Mouse (Mus musculus): ENCODE measurements around the gene Entr1. TPM values are rescaled to one million over a fixed set of nuclear protein-coding genes. Genes with fewer than 3 reads are reported as not detected.
A peak's percentile ranks its signal among the peaks of the same experiment; 100 is the strongest.

Gene Entr1
- polyA plus RNA-seq, 1 experiment from 2014 or later, result 137 TPM

- H3K9me3 ChIP-seq, result no peaks in the 10 kb centered on the region
- peaks cover 100% of the 10 kb centered on the region for H3K36me3 ChIP-seq (replicated peaks)
- H3K27me3 ChIP-seq (replicated peaks; ENCODE audit: low read depth, poor library complexity, severe bottlenecking), result no peaks in the 10 kb centered on the region
- WGBS, result 94% methylated on average over 8 of the region's 8 CpGs
- no peak overlapping the region for H3K27ac ChIP-seq (replicated peaks)
- no peak for DNase-seq (ENCODE audit: low spot score)
- no peak overlapping the region for H3K4me3 ChIP-seq
- no peaks in the 10 kb centered on the region for H3K4me1 ChIP-seq
Measured at GRCm38 (mm10) chr2:26372396-26372795, 16.7 kb downstream of the Entr1 start.

- DNase-seq (ENCODE audit: low spot score), result no peak
- Histone ChIP-seq H3K9me3 (no peaks in the 10 kb centered on the region), H3K27me3 (replicated peaks; ENCODE audit: low read depth, poor library complexity, severe bottlenecking) (no peaks in the 10 kb centered on the region), H3K4me1 (no peaks in the 10 kb centered on the region), H3K36me3 (replicated peaks) (peaks cover 100% of the 10 kb centered on the region), H3K27ac (replicated peaks) (no peak overlapping the region), H3K4me3 (no peak overlapping the region)
- WGBS, result 82% methylated on average over 1 of the region's 1 CpGs
Measured at GRCm38 (mm10) chr2:26368572-26368971, 20.5 kb downstream of the Entr1 start.

GRCm38 (mm10) chr2:26367911-26368310 lies 21.2 kb downstream of the Entr1 start:
- no peaks in the 10 kb centered on the region for H3K4me1 ChIP-seq
- no peaks in the 10 kb centered on the region for H3K27me3 ChIP-seq (replicated peaks; ENCODE audit: low read depth, poor library complexity, severe bottlenecking)
- no peaks in the 10 kb centered on the region for H3K9me3 ChIP-seq
- no peak overlapping the region for H3K27ac ChIP-seq (replicated peaks)
- peaks cover 100% of the 10 kb centered on the region for H3K36me3 ChIP-seq (replicated peaks)
- no peak overlapping the region for H3K4me3 ChIP-seq
- WGBS, result 93% methylated on average over 6 of the region's 6 CpGs
- DNase-seq (ENCODE audit: low spot score), result no peak

GRCm38 (mm10) chr2:26364738-26365465 lies 24.2 kb downstream of the Entr1 start:
- Histone ChIP-seq H3K27ac (replicated peaks) (no peak overlapping the region), H3K36me3 (replicated peaks) (peaks cover 81% of the 10 kb centered on the region)
- 90% methylated on average over 10 of the region's 10 CpGs for WGBS

DNA sequence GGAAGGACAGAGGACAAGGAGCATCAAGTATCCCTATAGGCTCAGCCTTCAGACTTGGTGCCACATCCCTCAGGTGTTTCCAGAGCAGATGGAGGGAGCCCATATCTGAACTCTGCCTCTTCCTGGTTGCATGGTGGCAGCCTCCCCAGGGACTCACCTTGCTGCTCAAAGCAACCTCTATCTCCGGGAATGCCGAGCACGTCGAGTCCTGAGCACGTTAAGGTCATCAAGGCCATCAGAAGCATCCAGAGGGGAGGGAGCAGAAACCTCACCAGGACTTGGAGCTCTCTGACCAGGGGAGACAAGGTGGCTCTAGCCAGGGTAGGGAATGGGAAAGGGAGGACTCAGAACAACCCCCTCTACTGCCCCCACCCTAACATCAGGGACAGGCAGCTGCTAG lies 25.6 kb downstream of the Entr1 start:
- Histone ChIP-seq H3K4me1 (no peaks in the 10 kb centered on the region), H3K9me3 (no peaks in the 10 kb centered on the region), H3K27me3 (replicated peaks; ENCODE audit: low read depth, poor library complexity, severe bottlenecking) (no peaks in the 10 kb centered on the region), H3K4me3 (no peak overlapping the region), H3K27ac (replicated peaks) (no peak overlapping the region), H3K36me3 (replicated peaks) (peaks cover 67% of the 10 kb centered on the region)
- DNase-seq (ENCODE audit: low spot score), result no peak
- 83% methylated on average over 5 of the region's 5 CpGs for WGBS

More at GRCm38 (mm10) chr2:26364738-26365465, 24.2 kb downstream of the Entr1 start:
- Histone ChIP-seq H3K9me3 (no peaks in the 10 kb centered on the region), H3K4me1 (no peaks in the 10 kb centered on the region), H3K4me3 (no peak overlapping the region), H3K27me3 (replicated peaks; ENCODE audit: low read depth, poor library complexity, severe bottlenecking) (no peaks in the 10 kb centered on the region)
- no peak for DNase-seq (ENCODE audit: low spot score)

DNA sequence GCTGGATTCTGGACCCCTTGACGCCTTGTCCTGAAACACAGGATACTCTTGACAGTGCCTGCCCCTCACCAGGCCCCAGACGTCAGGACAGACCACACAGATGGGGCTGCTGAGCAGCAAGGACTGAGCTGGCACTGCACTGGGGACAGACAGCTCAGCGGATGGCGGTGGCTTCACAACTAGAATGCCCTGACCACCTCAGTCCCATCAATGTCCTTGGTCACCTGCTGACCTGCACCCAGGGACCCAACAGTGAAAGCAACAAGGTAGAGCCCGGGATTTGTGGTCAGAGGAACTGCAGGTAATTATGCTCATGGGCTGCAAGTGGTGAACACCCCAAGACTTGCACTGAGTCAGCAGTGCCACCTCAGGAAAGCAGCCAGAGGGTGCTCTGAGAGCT lies 26.1 kb downstream of the Entr1 start:
- peaks cover 62% of the 10 kb centered on the region for H3K36me3 ChIP-seq (replicated peaks)
- no peaks in the 10 kb centered on the region for H3K4me1 ChIP-seq
- 83% methylated on average over 5 of the region's 5 CpGs for WGBS
- no peak for DNase-seq (ENCODE audit: low spot score)
- H3K27ac ChIP-seq (replicated peaks), result no peak overlapping the region
- H3K4me3 ChIP-seq, result no peak overlapping the region
- H3K27me3 ChIP-seq (replicated peaks; ENCODE audit: low read depth, poor library complexity, severe bottlenecking), result no peaks in the 10 kb centered on the region
- H3K9me3 ChIP-seq, result no peaks in the 10 kb centered on the region

DNA sequence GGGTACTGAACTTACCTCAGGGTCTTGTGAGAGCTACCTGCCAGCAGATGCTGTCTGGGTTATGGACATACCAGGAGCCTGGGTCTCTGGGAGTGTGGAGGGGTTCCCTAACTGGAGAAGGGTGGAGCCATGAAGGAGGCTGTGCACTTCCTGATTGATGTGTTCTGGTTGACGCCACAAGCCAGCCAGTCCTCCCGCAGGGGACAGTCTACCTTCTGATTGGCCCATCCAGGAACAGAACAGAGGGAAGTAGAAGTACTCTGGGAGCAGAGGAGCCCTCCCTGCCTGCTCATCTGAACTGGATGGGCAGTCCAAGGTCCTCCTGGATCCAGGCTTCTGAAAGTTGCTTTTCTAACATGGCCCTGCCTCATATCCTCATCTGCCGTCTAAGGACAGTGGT lies 28.3 kb downstream of the Entr1 start, which contains the start of gene Card9:
Gene Card9 (minus strand): TSS at position 147 of the 400 bp plus-strand sequence.
- 56% methylated on average over 3 of the region's 3 CpGs for WGBS
- peaks cover 40% of the 10 kb centered on the region for H3K36me3 ChIP-seq (replicated peaks)
- no peaks in the 10 kb centered on the region for H3K9me3 ChIP-seq
- no peak within 1 kb of the TSS for H3K27ac ChIP-seq (replicated peaks)
- H3K4me1 ChIP-seq, result peaks cover 11% of the 10 kb centered on the region
- no peak within 1 kb of the TSS for H3K4me3 ChIP-seq
- DNase-seq (ENCODE audit: low spot score), result no peak
- H3K27me3 ChIP-seq (replicated peaks; ENCODE audit: low read depth, poor library complexity, severe bottlenecking), result no peaks in the 10 kb centered on the region

- no peak for DNase-seq (ENCODE audit: low spot score)
- H3K4me3 ChIP-seq, result no peak overlapping the region
- H3K4me1 ChIP-seq, result peaks cover 11% of the 10 kb centered on the region
- WGBS, result 89% methylated on average over 6 of the region's 6 CpGs
- no peak overlapping the region for H3K27ac ChIP-seq (replicated peaks)
- H3K36me3 ChIP-seq (replicated peaks), result peaks cover 32% of the 10 kb centered on the region
- H3K9me3 ChIP-seq, result no peaks in the 10 kb centered on the region
- H3K27me3 ChIP-seq (replicated peaks; ENCODE audit: low read depth, poor library complexity, severe bottlenecking), result no peaks in the 10 kb centered on the region
Measured at GRCm38 (mm10) chr2:26359983-26360382, 29.1 kb downstream of the Entr1 start.

GRCm38 (mm10) chr2:26358667-26359320 lies 30.3 kb downstream of the Entr1 start:
- Histone ChIP-seq H3K4me3 (no peak overlapping the region), H3K4me1 (peaks cover 11% of the 10 kb centered on the region), H3K27me3 (replicated peaks; ENCODE audit: low read depth, poor library complexity, severe bottlenecking) (no peaks in the 10 kb centered on the region), H3K9me3 (no peaks in the 10 kb centered on the region), H3K36me3 (replicated peaks) (peaks cover 20% of the 10 kb centered on the region), H3K27ac (replicated peaks) (no peak overlapping the region)
- DNase-seq (ENCODE audit: low spot score), result no peak
- WGBS, result 89% methylated on average over 13 of the region's 13 CpGs

GRCm38 (mm10) chr2:26357484-26357883 lies 31.6 kb downstream of the Entr1 start:
- peak; percentile 17 for DNase-seq (ENCODE audit: low spot score)
- Histone ChIP-seq H3K27ac (replicated peaks) (no peak overlapping the region; the same call in 1 of the 2 replicates), H3K4me3 (no peak overlapping the region), H3K36me3 (replicated peaks) (peaks cover 7% of the 10 kb centered on the region), H3K9me3 (no peaks in the 10 kb centered on the region), H3K4me1 (peaks cover 23% of the 10 kb centered on the region), H3K27me3 (replicated peaks; ENCODE audit: low read depth, poor library complexity, severe bottlenecking) (no peaks in the 10 kb centered on the region; the same call in 1 of the 2 replicates)
- 49% methylated on average over 15 of the region's 15 CpGs for WGBS

DNA sequence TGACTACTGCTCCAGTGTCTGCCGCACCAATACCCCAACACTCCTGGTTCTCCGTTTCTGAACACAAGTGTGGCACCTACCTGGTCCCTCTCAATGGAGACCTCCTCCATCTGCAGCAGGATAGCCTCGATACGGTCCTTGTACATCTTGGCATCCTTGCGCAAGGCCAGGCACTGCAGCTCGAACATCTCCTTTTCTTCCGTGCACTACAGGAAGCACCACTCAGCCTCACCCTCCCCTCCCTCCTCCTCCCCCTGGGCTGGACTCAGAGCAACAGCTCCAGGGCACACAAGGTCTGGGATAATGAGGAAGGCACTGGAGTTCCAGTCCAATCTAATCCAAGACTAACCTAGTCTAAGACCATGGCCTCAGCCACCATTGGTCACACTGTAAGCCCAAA lies 32.4 kb downstream of the Entr1 start:
- H3K27me3 ChIP-seq (replicated peaks; ENCODE audit: low read depth, poor library complexity, severe bottlenecking), result no peaks in the 10 kb centered on the region; the same call in 1 of the 2 replicates
- H3K4me3 ChIP-seq, result no peak overlapping the region
- H3K36me3 ChIP-seq (replicated peaks), result peaks cover 4% of the 10 kb centered on the region; the same call in 1 of the 2 replicates
- no peak overlapping the region for H3K27ac ChIP-seq (replicated peaks)
- H3K9me3 ChIP-seq, result no peaks in the 10 kb centered on the region
- DNase-seq (ENCODE audit: low spot score), result no peak
- H3K4me1 ChIP-seq, result peaks cover 26% of the 10 kb centered on the region
- 74% methylated on average over 7 of the region's 7 CpGs for WGBS

DNA sequence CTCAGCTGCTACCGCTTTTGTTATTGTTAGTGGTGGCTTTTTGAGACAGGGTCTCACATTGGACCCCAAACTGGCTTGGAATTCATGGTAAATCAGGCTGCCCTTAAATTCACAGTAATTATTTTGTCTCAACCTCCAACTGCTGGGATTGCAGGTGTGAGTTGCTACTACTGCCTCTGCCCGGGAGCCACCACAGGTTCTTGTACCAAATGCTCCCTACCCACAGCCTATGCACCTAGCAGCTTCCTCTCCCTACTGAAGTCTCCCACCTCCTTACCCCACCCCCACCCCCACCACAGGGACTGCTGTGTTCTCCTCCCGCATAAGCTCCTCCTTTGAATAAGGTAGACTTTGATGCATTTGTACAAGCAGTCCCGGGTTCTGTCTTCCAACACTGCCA lies 32.9 kb downstream of the Entr1 start:
- WGBS, result 86% methylated on average over 4 of the region's 4 CpGs

DNA sequence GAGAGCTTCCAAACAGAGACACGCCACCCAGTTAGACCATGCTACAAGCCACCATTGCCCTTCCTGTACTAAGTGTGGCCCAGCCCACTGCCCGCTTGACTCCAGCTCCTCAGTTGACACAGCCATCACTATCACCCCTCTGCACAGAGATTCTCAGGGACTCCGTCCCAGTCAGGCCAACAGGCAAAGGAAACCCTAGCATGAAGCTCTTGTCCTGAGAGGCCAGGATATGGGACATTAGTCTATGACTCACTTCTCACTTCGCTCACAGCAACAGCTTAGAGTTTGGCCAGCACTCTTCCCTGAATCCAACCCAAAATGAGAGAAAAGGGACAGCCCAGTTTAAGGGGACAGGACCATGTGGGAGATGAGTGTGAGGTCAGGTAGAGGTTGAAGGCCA lies 34.7 kb downstream of the Entr1 start:
- peaks cover 14% of the 10 kb centered on the region for H3K36me3 ChIP-seq (replicated peaks)
- no peak overlapping the region for H3K27ac ChIP-seq (replicated peaks)
- WGBS, result 94% methylated on average over 4 of the region's 4 CpGs
- no peaks in the 10 kb centered on the region for H3K9me3 ChIP-seq
- H3K4me3 ChIP-seq, result no peak overlapping the region
- peaks cover 43% of the 10 kb centered on the region for H3K4me1 ChIP-seq
- no peak for DNase-seq (ENCODE audit: low spot score)
- no peaks in the 10 kb centered on the region; the same call in 1 of the 2 replicates for H3K27me3 ChIP-seq (replicated peaks; ENCODE audit: low read depth, poor library complexity, severe bottlenecking)

More for the DNA sequence above, 32.9 kb downstream of the Entr1 start:
- H3K9me3 ChIP-seq, result no peaks in the 10 kb centered on the region
- H3K27ac ChIP-seq (replicated peaks), result no peak overlapping the region
- H3K27me3 ChIP-seq (replicated peaks; ENCODE audit: low read depth, poor library complexity, severe bottlenecking), result no peaks in the 10 kb centered on the region; the same call in 1 of the 2 replicates
- peaks cover 2% of the 10 kb centered on the region; the same call in 1 of the 2 replicates for H3K36me3 ChIP-seq (replicated peaks)
- no peak overlapping the region for H3K4me3 ChIP-seq
- peaks cover 30% of the 10 kb centered on the region for H3K4me1 ChIP-seq
- no peak for DNase-seq (ENCODE audit: low spot score)
